Mouse (Mus musculus): ENCODE results near the gene Slc26a3.

Slc26a3 gene

DNA sequence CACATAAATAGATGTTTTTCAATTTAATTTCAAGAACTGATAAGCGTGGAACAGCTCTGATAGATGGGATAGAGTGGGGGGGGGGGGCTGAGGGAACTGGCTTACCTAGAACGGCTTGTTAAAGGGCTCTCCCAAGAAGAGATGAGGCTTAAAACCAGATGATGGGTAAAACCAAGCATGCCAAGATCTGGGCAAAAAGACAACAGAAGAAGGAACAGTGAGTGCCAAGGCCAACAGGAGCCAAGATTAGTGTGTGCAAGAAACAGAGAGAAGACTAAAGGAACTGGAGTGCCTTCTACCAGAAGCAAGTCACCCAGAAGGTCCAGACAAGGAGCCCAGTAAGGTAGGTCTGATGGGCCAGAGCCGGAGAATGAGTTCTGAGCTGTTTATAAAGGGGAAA, at the start of gene Slc26a3:
Gene Slc26a3 (plus strand): TSS at position 301 of the 400 bp plus-strand sequence.
- no peak for DNase-seq

DNA sequence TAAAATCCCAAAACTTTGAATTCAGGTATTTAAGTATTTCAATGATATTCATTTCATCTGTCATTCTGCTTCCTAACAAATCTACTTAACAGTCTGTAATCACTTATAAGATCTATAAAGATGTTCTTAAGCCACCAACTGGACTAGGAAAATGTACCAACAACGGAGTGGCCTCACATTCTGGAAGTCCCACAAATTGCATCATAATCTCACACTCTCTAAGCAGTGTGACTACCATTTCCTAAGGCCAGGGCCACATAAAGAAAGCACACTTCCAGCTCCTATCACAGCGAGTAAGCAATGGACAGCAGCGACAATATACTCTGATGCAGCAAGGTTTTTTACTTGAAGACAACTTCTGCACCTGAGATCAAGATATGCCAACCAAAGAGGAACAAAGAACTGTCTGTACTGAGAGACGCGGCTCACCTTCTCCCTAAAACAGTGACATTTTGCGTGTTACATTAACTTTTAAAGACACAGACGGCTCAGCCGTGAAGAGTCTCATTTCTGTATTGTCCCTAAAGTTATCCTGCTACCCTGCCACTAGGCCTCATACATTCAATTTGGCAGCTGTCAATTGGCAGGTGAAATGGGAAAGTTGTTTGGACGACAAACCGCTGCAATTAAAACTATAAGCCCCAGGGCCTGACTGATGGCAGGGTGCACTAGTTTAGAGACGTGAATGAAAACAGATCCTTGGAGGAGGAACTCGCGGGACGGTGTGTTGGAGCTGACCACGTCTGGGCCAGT, 40.3 kb upstream of the Slc26a3 start:
- DNase-seq: no peak

DNA sequence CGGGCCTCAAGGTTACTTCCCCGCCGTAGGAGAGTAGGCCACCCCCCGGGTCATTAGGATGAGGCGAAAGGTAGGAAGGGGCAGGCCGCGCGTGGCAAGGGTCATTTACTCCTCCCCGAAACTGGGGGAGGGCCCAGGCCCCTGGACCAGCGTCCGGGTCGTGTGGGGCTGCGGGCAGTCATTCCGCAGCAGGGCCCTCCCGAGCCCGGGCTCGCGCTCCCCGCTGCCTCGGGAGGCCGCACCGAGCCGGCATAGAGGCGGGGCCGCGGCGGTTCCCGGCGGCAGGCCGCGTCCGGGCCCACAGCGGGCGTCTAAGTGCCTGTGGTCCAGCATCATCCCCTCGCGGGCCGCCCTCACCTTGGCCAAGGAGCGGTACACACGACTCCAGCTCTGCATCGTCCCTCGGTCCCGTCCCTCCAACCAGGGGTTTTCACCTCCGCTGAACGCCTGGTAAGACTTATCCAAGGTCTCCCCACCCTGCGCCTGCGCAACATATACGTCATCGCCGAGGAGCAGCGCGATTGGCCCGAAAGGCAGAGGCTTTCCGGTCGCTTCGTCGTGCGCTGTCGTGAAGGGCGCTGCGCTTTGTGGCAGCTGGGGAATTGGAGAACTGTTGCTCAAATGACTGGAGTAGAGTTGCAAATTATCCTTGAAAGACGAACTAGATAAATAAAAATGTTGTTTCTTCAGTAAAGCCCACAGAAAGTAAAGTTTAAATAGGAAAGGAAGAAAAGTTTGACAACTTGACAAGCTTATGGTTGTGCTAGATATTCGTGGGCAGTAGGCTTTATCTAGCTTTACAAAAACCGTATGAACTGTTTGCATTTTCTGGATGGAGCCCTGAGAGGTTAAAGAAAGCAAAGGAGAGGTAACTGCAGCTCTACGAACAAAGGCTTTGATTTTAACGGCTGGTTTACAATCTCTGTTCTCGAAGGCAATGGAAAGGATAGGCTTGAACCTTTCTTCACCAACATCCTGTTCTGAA, 39.4 kb upstream of the Slc26a3 start, which contains the start of gene Dld:
Gene Dld (minus strand): TSS at position 510 of the 985 bp plus-strand sequence.
- DNase-seq: peak; percentile 97

DNA sequence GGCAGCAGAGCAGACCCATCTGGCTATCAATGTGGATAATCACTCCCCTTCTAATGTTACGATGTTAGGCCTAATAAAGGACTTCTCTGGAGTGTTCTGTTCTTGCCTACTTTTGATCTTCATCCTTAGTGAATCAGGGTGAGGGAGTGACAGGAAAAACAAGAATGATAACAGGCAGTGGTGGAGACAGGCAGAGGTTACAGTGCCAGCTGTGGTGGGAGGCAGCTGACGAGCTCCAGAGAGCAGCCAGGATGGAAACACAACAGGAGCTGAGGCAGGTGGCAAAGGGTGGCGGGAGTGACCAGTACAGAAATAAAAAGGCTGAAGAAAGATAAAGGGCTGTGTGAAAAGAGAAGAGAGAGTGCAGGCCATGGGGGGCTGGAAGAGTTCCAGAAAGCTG, 24.2 kb upstream of the Slc26a3 start:
- DNase-seq: no peak

DNA sequence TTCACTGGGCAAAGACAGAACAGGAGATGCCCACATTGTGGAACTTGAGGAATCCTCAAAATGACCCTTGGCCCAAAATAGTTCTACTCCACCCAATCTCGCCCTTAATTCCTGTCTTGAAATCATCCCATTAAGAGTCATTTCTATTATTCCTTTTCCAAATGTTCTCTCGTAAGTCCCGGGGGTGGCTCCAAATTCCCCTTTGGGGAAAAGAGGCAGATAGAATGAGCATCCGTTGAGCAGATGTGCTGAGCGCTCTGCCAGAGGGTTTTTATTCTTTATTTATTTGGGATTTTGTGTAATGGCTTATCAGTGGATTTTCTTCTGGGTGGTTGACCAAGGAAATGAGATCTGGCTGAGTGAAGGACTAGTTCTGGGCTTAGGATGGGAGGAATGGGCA, 22.9 kb upstream of the Slc26a3 start:
- no peak for DNase-seq

DNA sequence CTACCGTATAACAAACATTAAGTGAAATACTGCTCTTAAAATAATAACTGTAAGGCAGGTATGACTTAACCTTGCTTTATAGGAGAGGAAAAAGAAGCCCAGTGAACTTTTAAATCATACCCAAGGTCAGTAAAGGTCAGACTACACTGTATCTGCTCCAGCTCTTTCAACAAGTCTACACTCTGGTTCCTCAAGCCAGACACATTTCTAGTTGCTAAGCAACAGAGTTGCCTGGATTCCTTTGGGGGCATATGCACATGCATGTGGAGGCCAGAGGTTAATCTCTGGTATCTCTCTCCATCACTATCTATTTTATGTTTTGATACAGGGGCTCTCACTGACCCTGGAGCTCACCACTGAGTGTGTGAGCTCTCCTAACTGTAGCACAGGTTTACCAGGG, 21.6 kb upstream of the Slc26a3 start:
- DNase-seq: no peak

DNA sequence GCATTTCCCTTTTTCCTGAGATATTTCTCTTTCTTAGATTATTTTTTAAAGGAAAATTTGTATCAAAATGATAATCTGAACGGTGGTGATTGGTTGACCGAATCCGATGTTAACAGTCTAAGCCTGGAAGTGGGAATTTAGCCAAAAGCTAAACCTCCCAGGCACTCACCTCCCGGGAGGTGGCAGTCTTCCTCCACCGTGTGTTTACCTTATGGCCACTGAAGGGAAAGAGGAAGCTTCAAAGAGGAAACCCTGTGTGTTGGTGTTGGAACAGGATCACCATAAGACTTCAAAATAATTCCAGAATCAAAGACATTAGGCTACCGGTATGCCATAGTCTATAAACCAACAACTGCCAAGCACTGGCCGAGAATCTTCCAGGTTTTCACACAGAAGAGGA, 21.0 kb upstream of the Slc26a3 start:
- no peak for DNase-seq

DNA sequence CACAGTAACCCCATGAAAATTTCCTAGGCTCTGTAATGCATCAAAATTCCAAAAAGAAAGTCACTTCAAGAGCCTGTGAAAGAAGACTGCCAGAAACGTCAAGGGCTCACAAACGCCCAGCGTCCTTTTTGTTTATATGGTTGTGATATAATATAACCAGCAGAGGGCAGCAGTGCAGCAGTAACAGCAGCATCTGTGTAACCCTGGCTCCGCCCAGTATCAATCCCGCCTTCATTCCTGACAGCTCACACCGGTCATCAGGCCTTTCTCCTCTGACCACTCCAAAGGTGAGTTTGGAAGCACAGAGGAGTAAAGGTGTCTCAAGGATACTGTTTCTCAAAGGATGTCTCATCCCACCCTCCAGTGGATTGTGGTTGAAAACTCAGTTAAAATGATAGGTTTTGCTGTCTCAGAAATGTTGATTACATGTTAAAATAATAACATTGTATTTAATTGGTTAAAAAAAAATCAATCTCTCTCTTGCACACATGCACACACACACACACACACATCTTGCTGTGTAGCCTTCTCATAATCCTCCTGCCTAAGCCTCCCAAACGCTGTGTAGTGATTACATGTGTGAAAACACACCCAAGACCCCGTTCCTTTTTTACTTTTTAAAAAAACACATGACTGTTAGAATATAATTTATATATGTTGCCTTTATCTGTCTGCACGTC, 15.9 kb upstream of the Slc26a3 start:
- DNase-seq: peak; percentile 81 to 83

DNA sequence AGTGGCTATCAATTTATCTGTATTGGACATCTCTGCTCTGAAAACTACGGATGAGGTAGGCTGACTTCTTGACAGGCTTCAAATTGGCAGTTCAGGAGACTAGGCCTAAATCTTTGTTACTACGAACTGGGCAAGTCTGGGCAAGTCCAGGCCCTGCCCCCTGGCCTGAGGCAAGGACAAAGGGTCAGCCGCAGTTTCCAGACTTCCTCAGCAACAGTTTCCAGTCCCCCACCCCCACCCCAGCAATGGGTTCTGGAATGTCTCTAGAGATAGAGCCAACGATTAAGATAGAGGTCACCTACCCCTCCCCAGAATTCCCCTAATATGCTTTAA, 15.4 kb upstream of the Slc26a3 start:
- no peak for DNase-seq

DNA sequence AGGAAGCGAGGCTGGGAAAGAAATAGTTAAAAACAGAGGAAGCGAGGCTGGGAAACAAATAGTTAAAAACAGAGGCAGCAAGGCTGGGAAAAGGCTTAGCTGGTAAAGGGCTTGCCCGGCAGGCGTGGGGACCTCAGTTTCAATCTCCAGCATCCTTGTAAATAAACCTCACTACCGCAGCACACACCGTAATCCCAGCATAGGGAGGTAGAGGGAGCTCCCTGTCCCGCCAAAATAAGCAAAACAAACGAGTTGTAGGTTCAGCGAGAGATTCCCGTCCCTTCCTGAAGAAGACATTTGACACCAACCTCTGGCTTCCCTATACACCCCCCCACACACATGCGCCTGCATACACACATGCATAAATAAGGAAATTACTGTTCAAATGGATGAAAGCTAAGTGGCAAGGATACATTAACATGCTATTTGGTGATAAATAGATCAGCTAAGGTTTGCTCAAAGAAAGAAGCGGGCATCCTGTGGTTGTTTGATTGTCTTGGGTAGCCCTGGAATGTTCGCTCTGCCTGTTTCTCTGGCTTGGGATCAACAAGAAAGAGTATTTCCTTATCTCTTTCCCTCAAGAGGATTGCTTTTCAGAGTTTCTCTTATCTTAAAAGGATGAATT, 14.2 kb upstream of the Slc26a3 start:
- DNase-seq: peak; percentile 9 to 24

DNA sequence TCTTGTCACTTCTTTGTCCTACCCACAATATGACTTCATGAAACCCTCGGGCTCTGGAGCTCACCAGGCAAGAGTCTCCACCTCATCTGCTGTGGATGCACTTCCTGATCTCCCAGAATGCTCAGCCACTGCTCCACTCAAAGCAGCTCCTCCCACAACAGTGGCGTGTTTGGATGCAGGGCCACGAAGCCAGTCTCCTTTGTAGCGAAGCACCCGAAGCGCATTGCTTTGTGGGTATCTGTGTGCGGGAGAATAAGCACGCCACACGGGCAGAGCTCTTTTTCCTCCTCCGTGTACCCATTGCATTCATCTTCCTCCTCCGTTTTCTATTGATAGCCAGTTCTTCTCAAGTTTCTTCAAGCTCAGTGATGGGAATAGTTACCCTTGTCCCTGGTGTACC, 13.4 kb upstream of the Slc26a3 start:
- no peak for DNase-seq

DNA sequence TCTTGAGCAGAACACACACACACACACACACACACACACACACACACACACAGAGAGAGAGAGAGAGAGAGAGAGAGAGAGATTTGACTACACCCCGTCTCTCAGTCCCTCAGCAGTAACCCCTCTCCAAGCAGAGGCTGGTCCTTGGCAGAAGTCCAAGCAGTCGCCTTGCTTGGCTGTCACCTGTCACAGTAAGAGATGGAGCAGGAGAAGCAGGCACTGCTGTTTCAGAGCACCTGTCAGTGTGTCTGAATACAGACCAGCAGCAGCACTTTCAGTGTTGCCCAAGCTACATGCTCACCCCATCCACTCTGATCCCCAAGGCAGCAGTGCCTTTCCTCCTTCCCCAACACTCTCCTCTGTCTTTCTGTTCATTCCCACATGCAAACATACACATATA, 9.8 kb upstream of the Slc26a3 start:
- peak; percentile 55 to 65 for DNase-seq

DNA sequence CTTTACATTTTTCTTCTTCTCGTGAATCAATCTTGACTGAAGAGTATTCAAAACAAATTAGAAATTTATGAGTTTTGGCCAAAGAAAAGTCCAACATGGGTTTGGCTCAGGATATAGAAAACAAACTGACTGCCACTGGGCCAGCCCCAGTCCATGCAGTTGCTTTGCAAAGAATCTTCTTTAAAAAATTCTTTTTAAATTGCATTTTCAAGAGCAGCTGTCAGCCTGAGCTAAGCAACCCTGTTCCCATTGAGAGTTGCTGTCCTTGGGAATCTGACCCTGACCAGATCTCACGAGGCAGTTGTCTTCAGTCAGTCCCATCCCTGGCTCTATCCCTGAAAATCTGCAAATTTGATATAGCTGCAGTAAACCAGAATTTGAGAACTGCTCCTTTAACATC, 8.2 kb upstream of the Slc26a3 start:
- no peak for DNase-seq

DNA sequence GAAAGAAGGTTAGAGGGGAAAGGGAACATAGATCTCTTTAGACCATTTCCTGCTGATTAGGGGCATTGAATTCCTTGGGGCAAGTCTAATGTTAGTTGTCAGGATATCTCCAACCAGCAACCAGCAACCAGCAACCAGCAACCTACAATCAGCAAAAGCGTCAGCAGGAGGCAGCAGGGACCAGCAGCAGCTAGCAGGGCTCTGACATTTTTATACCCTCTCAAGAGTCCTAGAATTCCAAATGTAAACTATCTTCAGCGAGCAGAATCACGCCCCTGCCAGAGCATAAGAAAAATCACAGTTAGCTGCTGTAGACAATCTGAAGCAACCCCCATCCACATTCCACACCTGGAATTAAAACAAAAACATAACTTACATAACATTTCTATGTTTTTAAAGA, 3.4 kb upstream of the Slc26a3 start:
- no peak for DNase-seq

DNA sequence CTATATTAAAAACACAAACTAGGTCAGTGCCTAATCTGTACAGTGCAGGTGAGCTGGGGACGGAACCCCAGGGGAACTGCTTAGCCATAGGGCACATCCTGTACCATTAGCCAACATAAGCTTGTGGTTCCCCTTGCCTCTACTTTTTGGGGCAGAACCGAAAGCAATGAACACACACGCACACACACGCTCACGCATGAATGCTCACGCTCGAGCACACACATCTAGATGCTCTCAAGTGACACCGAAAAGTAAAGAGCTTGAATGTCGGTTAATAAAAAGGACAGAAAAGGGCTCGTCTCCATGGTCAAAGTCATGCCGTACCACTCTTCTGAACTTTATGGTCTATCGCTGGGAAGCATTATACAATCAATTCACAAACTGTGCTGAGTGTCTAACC, 1.0 kb downstream of the Slc26a3 start:
- DNase-seq: no peak

DNA sequence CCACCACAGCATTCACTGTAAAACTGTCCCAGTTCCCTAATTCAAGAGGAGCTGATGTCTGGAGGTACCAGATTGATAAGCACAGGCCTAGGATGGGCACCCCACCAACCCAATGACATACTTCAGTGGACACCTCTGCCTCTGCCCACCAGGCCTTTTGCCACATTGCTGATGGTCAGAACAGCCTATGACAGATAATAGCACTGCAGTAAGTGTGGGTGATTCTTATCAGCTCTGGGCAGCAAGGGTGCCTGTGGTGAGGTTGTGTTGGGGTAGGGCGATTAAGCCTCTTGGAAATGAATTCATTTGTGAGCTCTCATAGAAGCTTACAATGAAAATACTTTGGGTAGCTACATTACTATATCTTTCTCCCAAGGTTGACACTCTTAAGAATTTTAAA, 5.2 kb downstream of the Slc26a3 start:
- no peak for DNase-seq

DNA sequence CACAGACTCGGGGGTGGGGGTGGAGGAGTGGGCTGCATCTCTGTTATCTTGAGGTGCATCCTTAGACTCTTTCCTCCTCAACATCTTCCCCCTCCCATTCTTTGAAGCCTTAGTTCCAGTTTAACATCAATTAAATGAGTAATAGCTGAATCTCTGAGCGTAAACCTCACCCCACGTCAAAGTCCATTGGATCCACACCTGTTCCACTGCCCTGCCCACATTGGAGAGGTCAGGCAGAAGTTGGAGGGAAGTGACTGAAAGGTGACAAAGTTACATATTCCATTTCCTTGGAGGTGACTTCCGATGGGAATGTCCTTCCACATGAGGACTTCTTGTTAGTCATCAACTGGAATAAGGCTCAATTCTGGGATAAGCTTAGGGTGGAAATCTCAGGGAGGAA, 7.0 kb downstream of the Slc26a3 start:
- DNase-seq: no peak

DNA sequence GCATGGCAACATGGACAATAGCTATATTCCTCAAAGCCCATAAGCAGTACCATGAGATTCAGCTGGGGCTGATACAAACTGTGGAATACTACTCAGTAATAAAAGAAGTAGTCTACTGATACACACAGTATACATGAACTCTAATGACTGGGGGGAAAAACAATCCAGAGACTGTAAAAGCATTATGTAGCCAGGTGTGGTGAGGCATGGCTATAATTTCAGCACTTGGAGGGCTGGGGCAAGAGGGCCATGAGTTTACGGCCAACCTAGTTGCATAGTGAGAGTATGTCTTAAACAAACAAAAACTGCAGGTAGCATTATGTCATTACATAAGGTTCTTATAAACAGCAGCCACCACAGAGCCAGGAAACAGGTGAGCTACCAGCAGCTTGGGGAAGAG, 10.2 kb downstream of the Slc26a3 start:
- no peak for DNase-seq

DNA sequence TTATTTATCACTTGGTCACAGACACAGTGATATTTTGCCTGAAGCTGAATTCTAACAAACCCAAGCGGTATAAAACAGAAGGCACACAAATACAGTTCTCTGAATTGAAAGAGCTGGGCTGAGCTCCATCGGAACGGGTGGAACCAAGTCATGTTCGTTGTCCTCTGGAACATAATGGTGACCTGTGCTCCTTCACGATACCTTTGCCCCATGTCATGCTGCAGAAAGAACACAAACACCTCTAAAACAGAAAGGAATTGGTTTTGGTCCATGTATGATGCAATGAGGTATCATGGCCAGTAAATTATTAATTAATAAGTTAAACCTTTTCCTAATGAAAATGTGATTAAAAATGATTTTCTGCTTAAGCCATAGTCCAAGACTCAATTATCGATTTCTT, 11.3 kb downstream of the Slc26a3 start:
- no peak for DNase-seq

DNA sequence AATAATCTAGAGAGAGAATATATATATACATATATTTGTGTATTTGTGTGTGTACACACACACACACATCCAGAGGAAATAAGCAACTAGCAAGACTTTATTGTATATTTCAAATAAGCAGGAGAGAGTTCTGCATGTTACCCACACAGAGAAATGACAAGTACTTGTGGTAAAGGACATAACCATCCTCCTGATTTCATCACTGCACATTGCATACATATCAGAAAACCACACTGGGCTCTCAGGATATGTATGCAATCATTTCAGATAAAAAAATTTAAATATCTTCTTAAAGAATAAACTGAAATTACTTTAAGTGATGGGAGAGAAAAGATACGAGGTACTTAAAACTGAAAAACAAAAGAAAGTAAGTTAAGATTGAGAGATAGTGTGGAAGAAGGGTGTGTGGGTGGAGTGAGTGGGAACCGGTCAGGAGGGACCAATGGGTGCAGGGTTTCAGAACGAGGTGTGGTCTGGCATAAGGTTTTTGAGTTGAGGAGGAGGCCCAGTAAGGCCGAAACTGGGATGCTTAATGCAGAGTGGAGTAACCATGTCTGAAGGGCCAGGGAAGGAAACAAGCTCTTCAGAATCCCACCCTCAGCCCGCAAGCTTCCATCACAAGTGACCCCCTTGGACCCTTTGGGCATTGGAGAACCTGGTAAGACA, 14.0 kb downstream of the Slc26a3 start:
- DNase-seq: no peak

DNA sequence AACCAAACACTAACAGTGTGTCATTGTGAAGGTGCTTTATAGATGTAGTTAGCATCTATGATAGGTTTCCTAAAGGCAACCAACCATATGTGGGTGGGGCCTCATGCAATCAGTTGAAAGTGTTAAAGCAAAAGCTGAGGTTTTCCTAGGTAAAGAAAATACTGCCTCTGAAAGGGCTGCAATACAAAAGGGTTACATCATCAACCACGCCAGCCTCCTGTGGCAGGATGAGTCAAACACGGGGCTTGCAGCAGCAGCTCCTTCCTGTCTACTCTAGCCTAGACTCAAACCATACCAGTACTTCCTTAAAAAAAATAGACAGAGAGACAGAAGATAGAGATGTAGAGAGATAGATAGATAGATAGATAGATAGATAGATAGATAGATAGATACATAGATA, 25.3 kb downstream of the Slc26a3 start:
- DNase-seq: no peak

DNA sequence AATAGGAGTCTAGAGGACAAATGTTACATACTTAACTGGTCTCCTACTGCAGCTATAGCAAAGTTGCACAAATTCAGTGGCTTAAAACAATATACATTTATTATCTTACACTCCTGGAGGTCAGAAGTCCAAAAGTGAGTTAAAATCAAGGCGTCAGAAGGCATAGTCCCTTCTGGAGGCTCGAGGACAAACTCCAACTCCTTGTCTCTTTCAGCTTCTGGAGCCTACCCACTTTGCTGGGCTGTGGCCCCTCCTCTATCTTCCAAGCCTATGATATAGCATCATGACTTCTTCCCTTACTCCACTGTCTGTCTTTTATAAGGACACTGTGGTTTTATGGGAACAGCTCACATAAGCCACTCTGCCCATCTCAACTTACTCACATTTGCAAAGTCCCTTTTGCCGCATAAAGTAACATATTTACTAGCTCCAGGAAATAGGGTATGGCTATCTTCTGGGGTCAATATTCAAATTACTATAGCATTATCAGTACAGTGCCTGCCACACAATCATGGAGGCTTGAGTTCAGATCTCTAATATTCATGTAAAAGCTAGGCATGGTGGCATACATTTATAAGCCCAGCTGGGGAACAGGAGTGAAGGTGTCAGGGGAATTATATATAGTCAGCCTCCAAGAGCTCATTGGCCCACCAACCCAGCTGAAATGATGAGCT, 31.4 kb downstream of the Slc26a3 start:
- no peak for DNase-seq
